Mouse (Mus musculus): ENCODE results near the gene Rnf181. TPM values are rescaled to one million over a fixed set of nuclear protein-coding genes. Genes with fewer than 3 reads are reported as not detected.

Gene Rnf181
- 10 to 100 TPM; 31.2 to 31.7 TPM for total RNA-seq (2021)
- long read RNA-seq, experiment 1, transcript Rnf181-201 (5 exons, 1,434 nt) = major isoform, 22 of 31 reads
- long read RNA-seq, experiment 1, partial matches to known transcripts = 3 of 31 reads
- long read RNA-seq, experiment 1, other reads (novel, unspliced or antisense) = 5 of 31 reads
- long read RNA-seq, experiment 2, transcript Rnf181-201 (5 exons, 1,434 nt) = major isoform, 31 of 44 reads
- long read RNA-seq, experiment 2, partial matches to known transcripts = 4 of 44 reads
- long read RNA-seq, experiment 2, other reads (novel, unspliced or antisense) = 9 of 44 reads

DNA sequence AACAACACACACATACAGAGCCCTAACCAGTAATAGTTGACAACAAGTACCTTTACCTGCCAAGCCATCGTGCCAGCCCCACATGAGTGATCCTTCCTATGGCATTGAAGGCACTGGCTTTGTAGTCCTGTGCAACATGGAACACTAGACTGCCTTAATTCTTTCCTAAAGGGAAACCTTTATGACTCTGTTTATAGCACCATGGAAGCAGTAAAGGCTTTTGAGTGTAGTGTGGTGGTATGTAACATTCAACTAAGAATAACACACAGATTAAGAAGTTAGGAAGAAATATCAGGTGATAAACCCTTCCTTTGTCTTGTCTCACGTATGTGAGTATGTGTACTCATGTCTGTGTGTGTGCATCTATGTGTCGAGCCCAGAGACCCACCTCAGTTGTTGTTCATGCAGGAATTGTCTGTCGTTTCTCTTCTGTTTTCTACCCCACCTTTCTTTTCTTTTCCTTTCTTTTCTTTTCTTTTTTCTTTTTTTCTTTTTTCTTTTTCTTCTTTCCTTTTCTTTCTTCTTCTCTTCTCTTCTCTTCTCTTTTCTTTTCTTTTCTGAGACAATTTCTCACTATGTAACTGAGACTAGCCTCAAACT, at the start of gene Rnf181:
Rnf181 (minus strand) TSS at position 113 of the 600 bp plus-strand sequence.
- no peak for DNase-seq
- intact Hi-C loops (cut with DNase I; ENCODE audit: low total_unique reads) = no loop called here

DNA sequence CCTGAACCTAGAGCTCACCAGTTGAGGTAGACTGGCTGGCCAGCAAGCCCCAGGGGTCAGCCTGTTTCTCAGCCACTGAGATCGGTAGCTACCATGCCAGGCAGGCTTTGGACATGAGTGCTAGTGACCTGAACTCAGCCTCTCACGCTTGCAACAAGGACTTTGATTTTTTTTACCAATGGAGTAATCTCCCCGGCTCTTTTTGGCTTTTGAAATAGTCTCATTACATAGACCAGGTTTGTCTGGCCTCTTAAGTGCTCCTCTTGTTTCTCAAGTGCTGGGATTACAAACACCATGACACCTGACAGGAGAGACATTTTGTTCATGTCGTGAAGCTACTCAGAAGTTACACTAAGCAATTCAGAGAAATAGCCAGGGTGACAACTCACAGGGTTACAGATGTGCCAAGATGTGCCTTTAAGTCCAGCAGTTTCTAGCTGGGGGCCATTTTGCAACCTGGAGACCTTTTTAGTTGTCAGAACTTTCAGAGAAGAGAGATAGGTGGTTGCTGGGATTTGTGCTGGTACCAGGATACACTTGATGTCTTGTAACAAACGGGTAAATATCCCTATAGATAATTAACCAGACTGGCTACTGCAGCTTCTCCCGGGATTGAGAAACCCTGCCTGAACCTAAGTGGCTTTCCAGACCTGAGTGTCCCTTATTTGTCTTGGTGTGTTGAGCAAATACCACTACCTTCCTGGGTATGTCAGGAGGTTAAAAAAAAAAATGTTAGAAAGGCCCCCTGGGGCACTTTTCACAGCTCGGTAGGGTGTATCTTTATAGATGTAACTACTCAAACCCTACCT, 49.4 kb upstream of the Rnf181 start:
- no peak for DNase-seq
- intact Hi-C loops (cut with DNase I; ENCODE audit: low total_unique reads) = no loop called here

DNA sequence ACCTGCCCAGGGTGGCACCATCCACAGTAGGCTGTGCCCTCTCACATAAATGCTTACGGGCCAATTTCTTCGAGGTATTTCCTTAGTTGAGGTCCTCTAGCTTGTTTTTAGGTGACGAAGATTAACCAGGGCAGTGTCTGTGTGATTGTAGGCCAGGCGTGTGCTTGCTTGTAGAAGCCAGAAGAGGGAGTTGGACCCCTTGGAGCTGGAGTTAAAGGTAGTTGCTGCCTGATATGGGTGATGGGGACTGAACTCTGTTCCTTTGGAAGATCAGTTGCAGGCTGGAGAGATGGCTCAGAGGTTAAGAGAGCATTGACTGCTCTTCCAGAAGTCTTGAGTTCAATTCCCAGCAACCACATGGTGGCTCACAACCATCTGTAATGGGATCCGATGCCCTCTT, 48.4 kb upstream of the Rnf181 start:
- no peak for DNase-seq
- intact Hi-C loops (cut with DNase I; ENCODE audit: low total_unique reads) = no loop called here

DNA sequence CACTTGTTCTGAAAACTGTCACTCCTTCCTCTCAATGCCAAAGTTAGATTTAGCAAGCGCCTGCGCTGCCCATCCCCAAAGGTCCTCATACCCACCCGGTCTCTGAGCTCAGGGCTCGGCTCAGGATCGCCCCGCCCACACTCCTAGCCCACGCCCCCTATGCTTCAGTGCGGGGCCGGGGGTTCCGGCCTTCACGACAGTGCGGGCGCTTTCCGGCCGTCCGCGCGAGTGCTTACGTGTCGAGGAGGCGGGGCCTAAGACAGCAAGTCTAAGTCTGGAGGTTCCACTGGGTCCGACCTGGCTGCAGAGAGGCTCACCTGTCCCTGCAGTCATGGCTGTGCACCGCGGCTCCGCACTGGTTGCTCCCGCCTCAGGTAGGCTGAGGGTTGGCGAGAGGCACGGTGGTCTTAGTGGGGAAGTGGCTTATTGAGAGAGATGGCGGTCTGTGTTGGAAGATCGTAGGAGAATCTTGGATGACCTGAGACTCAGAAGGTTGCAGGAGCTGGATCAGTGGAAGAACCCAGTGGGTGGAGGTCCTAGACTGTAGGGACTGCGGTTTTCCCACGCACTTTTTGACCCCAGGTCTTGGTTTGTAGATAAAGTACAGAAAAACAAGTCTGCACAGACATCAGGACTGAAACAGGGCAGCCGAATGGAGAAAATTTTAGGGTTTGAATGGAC, 47.5 kb upstream of the Rnf181 start, which contains the start of gene Ggcx:
Ggcx (plus strand) TSS at position 233 of the 681 bp plus-strand sequence.
- DNase-seq = peak; percentile 97
- intact Hi-C loops (cut with DNase I; ENCODE audit: low total_unique reads) = no loop called here

DNA sequence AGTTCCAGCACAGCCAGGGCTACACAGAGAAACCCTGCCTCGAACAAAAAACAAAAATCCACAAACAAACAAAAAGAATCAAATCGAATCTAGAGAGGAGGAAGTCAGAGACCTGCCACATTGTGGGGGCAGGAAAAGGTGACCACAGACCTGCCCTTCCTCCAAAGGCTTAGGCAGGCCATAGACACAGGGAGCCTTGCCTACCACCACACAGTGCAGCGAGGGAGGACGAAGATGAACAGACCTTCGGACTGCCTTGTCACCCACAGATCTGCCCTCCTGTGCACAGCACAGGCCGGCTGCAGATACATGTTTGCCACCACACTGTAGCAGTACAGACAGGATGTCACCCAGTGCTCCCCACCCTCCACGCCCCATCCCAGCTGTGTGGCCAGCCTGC, 43.8 kb upstream of the Rnf181 start:
- DNase-seq = no peak
- intact Hi-C loops (cut with DNase I; ENCODE audit: low total_unique reads) = no loop called here

DNA sequence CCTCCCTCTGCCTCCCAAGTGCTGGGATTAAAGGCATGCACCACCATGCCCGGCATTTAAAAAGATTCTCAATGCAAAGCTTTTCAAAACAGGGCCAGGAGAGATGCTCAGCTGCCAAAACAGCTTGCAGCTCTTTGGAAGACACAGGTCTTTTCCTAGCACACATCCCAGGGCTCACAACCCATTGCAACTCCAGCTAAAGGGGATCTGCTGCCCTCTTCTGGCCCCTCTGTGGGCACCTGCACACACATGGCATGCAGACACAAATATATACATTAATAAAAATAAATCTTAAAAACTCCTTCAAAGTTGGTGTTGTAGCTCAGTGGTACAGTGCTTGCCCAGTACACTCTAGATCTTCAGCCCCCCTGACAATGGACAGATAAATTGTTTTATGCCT, 43.2 kb upstream of the Rnf181 start:
- intact Hi-C loops (cut with DNase I; ENCODE audit: low total_unique reads) = no loop called here
- no peak for DNase-seq

DNA sequence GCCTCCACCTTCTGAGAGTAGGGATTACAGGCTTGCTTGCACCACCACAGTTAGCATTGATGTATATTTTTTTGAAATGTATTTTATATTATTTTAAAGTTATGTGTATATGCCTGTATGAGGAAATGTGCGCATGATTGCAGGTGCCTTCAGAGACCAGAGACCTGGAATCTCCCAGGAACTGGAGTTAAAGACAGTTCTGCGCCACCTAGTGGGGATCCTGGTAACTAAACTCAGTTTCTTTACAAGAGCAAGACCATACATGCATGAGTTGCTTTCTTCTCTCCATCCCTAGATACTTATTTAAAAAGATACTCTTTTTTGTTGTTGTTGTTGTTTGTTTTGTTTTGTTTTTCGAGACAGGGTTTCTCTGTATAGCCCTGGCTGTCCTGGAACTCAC, 42.8 kb upstream of the Rnf181 start:
- intact Hi-C loops (cut with DNase I; ENCODE audit: low total_unique reads) = loop anchor here (10.0 kb wide), 1 partner anchor 225 kb away; no protein-coding TSS in a partner anchor
- DNase-seq = peak; percentile 58

DNA sequence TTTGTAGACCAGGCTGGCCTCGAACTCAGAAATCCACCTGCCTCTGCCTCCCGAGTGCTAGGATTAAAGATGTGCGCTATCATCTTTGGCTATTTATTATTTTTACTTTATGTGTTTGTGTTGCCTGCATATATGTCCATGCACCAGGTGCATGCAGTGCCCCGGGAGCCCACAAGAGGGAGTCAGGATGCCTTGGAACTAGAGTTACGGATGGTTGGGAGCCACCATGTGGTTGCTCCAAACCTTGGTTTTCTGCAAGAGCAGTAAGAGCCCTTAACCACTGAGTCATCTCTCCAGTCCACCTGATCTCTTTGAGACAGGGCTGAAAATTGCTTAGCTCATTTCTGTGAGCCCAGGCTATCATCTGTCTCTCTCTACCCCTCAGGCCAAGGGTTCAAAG, 40.4 kb upstream of the Rnf181 start:
- DNase-seq = peak; percentile 78
- intact Hi-C loops (cut with DNase I; ENCODE audit: low total_unique reads) = loop anchor here (10.0 kb wide), 1 partner anchor 222 kb away; no protein-coding TSS in a partner anchor

DNA sequence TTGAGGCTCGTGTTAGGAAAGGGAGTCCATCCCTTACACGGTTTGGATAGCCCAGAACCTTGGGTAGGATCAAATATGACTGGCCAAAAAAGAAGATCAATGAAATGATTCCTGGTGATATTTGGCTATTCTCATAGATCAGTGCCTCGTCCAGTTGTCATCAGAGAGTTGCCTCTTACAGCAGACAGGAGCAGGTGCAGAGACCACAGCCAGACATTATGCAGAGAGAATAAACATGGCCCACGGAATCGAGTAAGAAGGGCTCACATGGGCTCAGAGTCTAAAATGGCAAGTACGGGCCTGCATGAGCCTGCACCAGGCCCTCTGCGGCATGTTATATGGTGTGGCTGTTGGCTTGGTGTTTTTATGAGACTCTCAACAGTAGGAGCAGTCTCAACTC, 38.6 kb upstream of the Rnf181 start:
- no peak for DNase-seq
- intact Hi-C loops (cut with DNase I; ENCODE audit: low total_unique reads) = loop anchor here (10.0 kb wide), 1 partner anchor 221 kb away; no protein-coding TSS in a partner anchor

DNA sequence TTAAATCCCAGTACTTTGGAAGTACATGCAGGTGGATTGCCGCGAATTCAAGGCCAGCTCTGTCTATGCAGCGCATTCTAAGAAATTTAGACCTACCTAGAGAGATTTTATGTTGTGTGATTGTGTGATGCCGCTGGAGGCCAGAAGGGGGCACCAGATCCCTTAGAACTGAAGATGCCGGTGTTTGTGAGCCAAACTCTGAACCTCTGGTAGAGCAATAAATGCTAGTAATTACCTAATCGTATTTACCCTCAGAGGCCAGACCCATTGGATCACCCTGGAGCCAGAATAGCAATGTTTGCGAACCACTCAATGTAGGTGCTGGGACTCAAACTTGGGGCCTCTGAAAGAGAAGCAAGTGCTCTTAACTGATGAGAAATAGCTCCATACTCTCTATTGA, 35.1 kb upstream of the Rnf181 start:
- peak; percentile 66 for DNase-seq
- intact Hi-C loops (cut with DNase I; ENCODE audit: low total_unique reads) = loop anchor here (10.0 kb wide), 1 partner anchor 217 kb away; no protein-coding TSS in a partner anchor

DNA sequence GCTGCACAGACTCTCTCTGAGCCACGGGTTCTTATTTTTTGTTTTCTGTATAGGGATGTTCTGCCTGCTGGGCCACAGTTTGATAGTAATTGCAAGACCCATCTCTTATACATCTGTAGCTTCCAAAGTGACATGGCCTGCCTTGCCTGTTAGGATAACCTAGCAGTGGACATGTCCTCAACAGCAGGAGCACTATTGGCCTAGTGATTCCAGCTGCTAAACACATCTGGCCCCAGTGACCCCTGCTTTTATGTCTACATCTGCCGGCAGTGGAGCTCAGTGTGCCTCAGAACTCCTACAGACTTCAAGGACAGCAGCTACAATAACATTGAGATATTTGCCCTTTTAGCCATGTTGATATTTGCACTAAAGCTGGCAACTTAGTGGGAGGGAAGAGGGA, 33.2 kb upstream of the Rnf181 start:
- intact Hi-C loops (cut with DNase I; ENCODE audit: low total_unique reads) = loop anchor here (10.0 kb wide), 1 partner anchor 215 kb away; no protein-coding TSS in a partner anchor
- DNase-seq = no peak

DNA sequence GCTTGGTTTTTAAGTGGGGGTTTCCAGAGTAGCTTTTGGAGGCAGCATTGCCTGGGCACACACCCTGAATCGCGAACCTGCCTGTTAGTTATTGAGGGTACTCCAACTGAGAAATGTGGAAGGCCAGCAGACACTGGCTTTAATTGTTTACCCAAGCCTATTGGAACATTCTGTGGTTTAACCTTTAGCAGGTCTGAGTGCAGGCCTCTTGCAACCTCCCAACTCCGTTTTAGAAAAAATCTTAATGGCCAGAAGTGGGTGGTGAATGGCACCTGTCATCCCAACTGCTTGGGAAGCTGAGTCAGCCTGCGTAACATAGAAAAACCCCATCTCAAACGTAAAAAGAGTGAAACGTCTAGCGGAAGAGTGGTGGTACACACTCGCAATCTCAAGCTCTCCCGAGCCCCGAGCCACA, 30.1 kb upstream of the Rnf181 start:
- no peak for DNase-seq
- intact Hi-C loops (cut with DNase I; ENCODE audit: low total_unique reads) = no loop called here

DNA sequence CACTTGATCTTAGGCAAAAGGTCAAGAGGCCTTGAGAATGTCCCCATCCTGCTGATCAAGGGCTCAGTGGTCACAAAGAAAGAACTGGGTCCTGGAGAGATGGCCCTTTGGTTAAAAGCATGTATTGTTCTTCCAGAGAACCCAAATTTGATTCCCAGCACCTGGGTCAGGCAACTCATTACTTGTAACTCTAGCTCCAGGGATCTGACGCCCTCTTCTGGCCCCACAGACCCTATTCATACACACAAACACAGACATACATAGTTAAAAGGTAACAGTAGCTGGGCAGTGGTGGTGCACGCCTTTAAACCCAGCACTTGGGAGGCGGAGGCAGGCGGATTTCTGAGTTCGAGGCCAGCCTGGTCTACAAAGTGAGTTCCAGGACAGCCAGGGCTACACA, 25.6 kb upstream of the Rnf181 start:
- intact Hi-C loops (cut with DNase I; ENCODE audit: low total_unique reads) = no loop called here
- no peak for DNase-seq

DNA sequence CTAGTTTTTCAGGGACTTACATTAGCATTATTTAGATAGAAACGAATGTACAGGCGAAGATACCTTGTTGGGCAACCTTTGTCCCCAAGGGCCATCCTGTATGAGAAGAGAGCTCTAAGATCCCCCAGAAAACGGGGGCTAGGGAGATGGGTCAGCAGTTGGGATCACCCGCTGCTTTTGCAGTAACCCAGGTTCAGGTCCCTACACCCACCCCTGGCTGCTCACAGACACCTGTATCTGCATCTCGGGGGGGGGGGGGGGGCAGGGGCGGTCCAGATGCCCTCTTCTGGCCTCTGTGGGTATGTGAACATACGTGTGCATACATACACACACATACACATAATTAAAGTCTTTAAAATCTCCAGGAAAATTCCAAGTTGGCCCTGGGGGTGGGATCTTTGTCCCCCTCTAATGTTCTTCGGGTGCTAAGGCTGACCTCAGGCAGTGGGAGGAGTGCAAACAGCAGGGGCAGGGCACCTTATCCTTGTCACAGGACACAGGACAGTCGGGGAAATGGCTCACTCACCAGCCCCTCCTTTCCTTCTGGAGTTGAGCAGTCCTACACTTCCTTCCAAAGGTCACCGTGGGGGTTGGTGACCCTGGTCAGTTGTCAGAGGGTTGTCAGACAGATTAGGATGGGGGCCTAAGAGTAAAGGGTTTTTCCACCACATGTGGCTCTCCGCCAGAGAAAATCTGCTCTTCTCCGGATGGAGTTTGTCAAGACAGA, 24.2 kb upstream of the Rnf181 start:
- peak; percentile 29 for DNase-seq
- intact Hi-C loops (cut with DNase I; ENCODE audit: low total_unique reads) = no loop called here

DNA sequence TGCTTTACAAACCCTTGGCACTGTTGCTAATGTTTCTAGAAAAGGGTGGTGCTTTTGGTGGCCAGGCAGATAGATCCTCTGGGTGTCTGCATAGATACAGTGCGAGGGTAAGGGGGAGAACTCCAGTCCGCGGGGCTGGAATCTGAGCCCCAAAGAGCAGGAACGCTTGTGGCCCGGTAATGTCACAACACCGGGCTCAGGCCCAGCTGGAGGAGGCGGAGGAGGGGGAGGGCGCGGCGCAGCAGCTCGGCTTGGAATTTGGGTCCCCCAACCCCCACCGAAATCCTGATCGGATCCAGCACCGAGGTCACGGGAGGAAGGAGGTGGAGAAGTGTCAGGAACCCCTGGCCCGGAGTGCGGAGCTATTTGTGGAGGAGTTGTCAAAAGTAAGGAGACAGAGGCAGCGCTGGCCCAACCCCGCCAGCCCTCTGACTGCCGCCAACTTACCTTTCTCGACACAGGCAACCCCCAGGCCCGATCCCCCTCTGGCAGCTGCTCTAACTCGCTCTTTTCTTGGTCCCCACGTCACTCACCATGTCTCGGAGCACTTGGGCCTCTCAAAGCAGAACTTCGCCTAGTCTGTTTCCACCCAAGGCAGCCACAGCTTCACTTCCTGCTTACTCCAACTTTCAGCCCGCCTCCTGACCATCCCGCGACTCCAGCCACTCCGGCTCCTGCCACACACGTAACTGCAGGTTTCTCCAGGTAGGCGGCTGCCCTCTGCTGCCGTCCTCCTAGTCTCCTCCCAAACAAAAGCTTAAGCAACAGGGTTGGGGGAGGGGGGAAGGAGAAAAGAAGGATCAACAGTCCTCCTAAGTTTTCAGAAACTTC, 23.4 kb upstream of the Rnf181 start, which contains the start of gene Vamp8:
Vamp8 (minus strand) TSS at position 763 of the 831 bp plus-strand sequence.
- peak; percentile 92 for DNase-seq
- intact Hi-C loops (cut with DNase I; ENCODE audit: low total_unique reads) = no loop called here

DNA sequence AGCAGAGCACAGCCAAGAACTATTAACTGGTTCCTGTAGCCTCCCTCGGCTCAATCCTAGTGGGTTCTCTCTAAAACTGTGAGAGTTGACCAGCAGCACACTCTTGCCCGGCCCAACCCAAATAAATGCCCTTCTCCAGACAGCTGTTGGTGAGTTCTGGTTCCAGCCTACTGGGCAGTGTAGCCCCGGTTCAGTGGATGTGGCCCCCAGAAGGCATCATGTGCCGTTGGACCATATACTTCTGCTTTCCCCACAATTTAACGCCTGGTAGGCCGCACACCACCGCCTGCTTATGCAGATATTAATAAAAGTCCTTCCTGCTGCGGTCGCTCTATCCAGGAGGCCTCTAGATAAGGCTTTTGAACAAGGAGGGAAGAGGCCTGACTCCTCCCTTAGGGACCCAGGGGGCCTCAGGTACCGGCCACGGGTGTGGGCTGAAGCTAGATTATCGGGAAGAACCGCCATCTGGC, 22.8 kb upstream of the Rnf181 start:
- DNase-seq = no peak
- intact Hi-C loops (cut with DNase I; ENCODE audit: low total_unique reads) = no loop called here

DNA sequence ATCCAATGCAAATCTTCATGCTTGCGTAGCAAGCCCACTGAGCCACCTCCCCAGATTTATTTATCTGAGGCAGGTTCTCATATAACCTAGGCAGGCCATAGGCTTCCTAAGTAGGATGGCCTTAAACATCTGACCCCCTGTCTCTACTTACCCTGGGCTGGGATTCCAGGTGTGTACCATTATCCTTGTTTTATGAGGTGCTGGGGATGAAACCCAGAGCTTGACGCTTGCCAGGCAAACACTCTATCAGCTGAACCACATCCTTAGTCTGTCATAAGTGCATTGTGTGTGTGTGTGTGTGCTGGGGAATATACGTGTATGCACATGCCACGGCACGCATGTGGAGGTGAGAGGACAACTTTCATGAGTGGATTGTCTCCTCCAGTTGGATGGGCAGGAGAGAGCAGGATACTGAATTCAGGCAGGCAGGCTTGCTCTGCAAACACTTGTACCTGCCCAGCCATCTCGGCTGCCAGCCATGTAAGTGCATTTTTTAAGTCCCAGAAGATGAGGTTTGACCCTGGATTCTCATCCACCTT, 22.1 kb upstream of the Rnf181 start:
- intact Hi-C loops (cut with DNase I; ENCODE audit: low total_unique reads) = no loop called here
- no peak for DNase-seq

DNA sequence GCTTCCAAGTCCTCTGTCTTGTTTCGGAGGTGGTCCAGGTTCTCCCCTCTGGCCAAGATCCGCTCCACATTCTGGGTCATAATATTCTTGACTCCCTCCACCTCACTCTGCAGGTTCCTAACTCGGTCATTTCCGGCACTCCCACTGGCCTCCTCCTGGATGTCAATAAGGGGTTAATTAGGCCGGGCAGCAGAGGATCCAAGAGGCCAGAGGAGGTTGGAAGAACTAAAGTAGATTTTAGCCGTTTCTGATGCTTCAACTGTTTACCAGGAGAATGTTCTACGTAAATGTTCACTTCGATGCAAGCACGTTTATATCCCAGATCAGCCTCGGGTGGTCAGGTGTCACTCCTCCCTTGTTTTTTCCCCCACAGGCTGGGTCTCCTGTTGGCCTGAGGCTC, 21.5 kb upstream of the Rnf181 start:
- intact Hi-C loops (cut with DNase I; ENCODE audit: low total_unique reads) = no loop called here
- no peak for DNase-seq

Data from gastrocnemius, postnatal 14 days (tissue).